Mouse (Mus musculus) ES-Bruce4 (cell line): ENCODE data around the gene Rnf223.

ENCODE experiments used
- CTCF ChIP-seq: IDR thresholded peaks from one replicate; pipeline ENCODE4 v1.8.1; 2011; ENCODE audit warnings: low read depth, low read length
- POLR2A ChIP-seq: IDR thresholded peaks from one replicate; pipeline ENCODE4 v1.8.1; 2011; ENCODE audit warnings: low read length; ENCODE audit not compliant: insufficient read depth

- TF ChIP-seq POLR2A (no peak), CTCF (no peak)
Observed at GRCm38 (mm10) chr4:156101481-156101903, 28.8 kb upstream of the Rnf223 start.
